Mouse (Mus musculus): ENCODE results near the gene BC052040. TPM values are rescaled to one million over a fixed set of nuclear protein-coding genes. Genes with fewer than 3 reads are reported as not detected.

BC052040 gene
- polyA plus RNA-seq, 1 experiment from 2014 or later, result 8.2 TPM

DNA sequence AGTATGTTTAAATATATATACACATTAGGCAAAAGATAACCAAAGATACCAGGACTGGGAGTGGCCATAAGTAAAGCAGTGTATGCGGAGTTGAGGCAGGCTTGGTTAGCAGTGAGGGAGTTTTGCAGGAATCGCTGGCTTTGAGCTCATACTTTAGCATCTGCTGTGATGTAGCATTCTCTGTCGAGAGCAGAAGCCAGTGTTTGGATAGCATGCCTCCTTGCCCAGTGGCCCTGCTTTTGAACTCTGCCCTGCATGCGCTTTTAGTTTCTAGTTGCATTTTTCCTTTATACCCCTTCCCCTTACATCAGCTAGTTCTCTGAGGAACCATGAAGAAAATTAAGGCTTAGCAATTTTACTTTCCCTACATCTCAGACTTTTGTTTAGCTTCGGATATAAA lies 136.0 kb downstream of the BC052040 start:
- WGBS, result 28% methylated on average over 5 of the region's 5 CpGs
- Histone ChIP-seq H3K9ac (ENCODE audit: low read depth, low read length) (no peak overlapping the region), H3K4me3 (replicated peaks; ENCODE audit: low read depth, low read length) (no peak overlapping the region), H3K27ac (peak overlapping the region; percentile 27; the same call in 1 of the 2 replicates), H3K4me2 (ENCODE audit: low read length) (no peak overlapping the region), H3K9me3 (replicated peaks; ENCODE audit: low read length) (peaks cover 5% of the 10 kb centered on the region), H3K36me3 (ENCODE audit: insufficient read depth, low read length) (no peaks in the 10 kb centered on the region), H3K27me3 (ENCODE audit: insufficient read depth, low read length) (no peaks in the 10 kb centered on the region), H3K4me1 (replicated peaks; ENCODE audit: insufficient read depth, low read length) (no peaks in the 10 kb centered on the region)
- no peak for ATAC-seq (replicated peaks; ENCODE audit: low FRiP score, low read depth)
- no peak for TF ChIP-seq CTCF (IDR thresholded peaks at IDR 0.05; ENCODE audit: low read depth)
- DNase-seq (ENCODE audit: low spot score), result peak; percentile 41

DNA sequence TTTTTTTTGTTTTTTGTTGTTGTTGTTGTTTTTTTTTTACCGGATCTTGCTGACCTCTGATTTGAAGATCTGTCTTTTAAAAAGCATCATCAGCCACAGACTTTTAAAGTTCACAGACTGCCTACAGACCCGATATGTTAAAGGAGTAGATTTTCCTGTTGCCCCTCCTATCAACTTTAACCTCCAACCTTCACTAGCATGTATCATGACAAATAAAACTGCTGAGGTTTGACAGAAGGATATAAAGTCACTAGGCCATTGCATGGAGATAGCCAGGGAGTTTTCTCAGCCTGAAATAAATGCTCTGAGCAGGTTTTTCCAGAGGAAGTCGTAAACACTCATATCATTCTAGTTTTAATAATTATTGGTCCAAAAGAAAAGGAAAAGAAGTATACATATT lies 136.5 kb downstream of the BC052040 start:
- Histone ChIP-seq H3K4me3 (replicated peaks; ENCODE audit: low read depth, low read length) (no peak overlapping the region), H3K4me1 (replicated peaks; ENCODE audit: insufficient read depth, low read length) (no peaks in the 10 kb centered on the region), H3K36me3 (ENCODE audit: insufficient read depth, low read length) (no peaks in the 10 kb centered on the region), H3K27me3 (ENCODE audit: insufficient read depth, low read length) (no peaks in the 10 kb centered on the region), H3K9me3 (replicated peaks; ENCODE audit: low read length) (peaks cover 5% of the 10 kb centered on the region), H3K4me2 (ENCODE audit: low read length) (no peak overlapping the region), H3K27ac (no peak overlapping the region), H3K9ac (ENCODE audit: low read depth, low read length) (no peak overlapping the region)
- TF ChIP-seq CTCF (IDR thresholded peaks at IDR 0.05; ENCODE audit: low read depth), result no peak
- DNase-seq (ENCODE audit: low spot score) (peak; percentile 88), ATAC-seq (replicated peaks; ENCODE audit: low FRiP score, low read depth) (no peak)
- WGBS, result 12% methylated on average over 3 of the region's 3 CpGs

DNA sequence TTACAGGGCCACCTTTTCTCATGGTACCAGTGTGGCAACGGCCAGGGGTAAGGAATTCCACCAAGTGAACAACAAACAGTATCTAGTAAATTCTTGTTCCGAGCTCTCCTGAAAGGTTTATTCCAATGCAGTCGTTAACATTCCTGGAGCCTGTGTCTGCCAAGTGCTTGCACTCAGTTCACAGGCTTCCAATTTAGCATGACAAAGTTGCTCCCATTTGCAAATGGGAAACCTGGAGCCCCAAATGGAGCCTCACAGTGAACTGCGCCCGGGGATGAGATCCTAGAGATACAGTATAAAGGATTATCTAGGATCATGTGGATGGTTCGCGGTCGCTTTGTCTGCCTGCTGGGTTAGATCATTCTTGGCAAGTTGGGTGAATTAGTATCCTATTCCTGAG lies 141.9 kb downstream of the BC052040 start:
- H3K4me3 ChIP-seq (replicated peaks; ENCODE audit: low read depth, low read length), result no peak overlapping the region
- H3K9ac ChIP-seq (ENCODE audit: low read depth, low read length), result no peak overlapping the region
- H3K4me2 ChIP-seq (ENCODE audit: low read length), result no peak overlapping the region
- no peaks in the 10 kb centered on the region for H3K4me1 ChIP-seq (replicated peaks; ENCODE audit: insufficient read depth, low read length)
- 47% methylated on average over 8 of the region's 8 CpGs for WGBS
- H3K36me3 ChIP-seq (ENCODE audit: insufficient read depth, low read length), result no peaks in the 10 kb centered on the region
- H3K27me3 ChIP-seq (ENCODE audit: insufficient read depth, low read length), result no peaks in the 10 kb centered on the region
- ATAC-seq (replicated peaks; ENCODE audit: low FRiP score, low read depth) (no peak), DNase-seq (ENCODE audit: low spot score) (peak; percentile 42)
- H3K27ac ChIP-seq, result no peak overlapping the region
- peaks cover 5% of the 10 kb centered on the region for H3K9me3 ChIP-seq (replicated peaks; ENCODE audit: low read length)
- TF ChIP-seq CTCF (IDR thresholded peaks at IDR 0.05; ENCODE audit: low read depth), result no peak

DNA sequence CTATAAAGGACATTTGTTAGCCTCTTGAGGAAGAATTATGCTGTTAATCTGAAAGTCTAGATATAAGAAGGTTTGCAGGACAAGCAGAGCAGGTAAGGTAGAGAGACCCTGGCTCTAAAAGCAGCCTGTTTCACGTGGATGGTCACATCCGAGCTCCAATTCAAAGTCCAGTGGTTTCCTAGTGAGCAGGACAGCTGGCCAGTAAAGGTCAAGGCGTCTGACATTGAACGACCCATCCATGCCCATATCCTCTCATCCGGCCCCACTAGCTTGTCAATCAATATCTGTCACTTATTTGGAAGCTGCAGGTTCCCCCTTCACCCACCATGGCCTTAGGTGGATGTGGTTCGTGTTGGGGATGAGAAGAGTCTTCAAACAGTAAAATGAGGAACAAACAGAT lies 142.7 kb downstream of the BC052040 start:
- no peaks in the 10 kb centered on the region for H3K4me1 ChIP-seq (replicated peaks; ENCODE audit: insufficient read depth, low read length)
- no peak overlapping the region for H3K4me2 ChIP-seq (ENCODE audit: low read length)
- no peak overlapping the region for H3K27ac ChIP-seq
- 52% methylated on average over 6 of the region's 6 CpGs for WGBS
- H3K9ac ChIP-seq (ENCODE audit: low read depth, low read length), result no peak overlapping the region
- H3K27me3 ChIP-seq (ENCODE audit: insufficient read depth, low read length), result no peaks in the 10 kb centered on the region
- DNase-seq (ENCODE audit: low spot score) (no peak), ATAC-seq (replicated peaks; ENCODE audit: low FRiP score, low read depth) (no peak)
- H3K4me3 ChIP-seq (replicated peaks; ENCODE audit: low read depth, low read length), result no peak overlapping the region
- TF ChIP-seq CTCF (IDR thresholded peaks at IDR 0.05; ENCODE audit: low read depth), result no peak
- H3K9me3 ChIP-seq (replicated peaks; ENCODE audit: low read length), result peaks cover 5% of the 10 kb centered on the region
- H3K36me3 ChIP-seq (ENCODE audit: insufficient read depth, low read length), result no peaks in the 10 kb centered on the region

DNA sequence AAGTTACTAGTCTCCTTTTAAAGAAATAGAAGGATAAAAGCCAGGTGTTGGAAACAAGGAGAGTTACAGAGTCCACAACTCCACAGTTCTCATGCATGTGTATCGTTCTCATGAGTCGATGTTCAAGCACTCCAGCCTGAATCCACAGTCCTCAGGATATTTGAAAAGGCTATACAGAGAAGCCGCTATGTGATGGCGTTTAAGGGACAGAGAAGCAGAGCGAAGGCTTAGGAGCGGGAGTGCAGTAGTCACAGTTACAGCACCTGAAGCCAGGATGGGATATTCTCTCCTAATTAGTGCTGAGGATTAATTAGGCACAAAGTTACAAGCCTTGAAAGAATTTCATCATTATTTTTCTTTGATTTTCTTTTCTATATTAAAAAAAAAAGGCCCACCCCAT lies 143.2 kb downstream of the BC052040 start:
- WGBS, result 92% methylated on average over 6 of the region's 6 CpGs
- H3K4me1 ChIP-seq (replicated peaks; ENCODE audit: insufficient read depth, low read length), result no peaks in the 10 kb centered on the region
- H3K9ac ChIP-seq (ENCODE audit: low read depth, low read length), result no peak overlapping the region
- H3K4me3 ChIP-seq (replicated peaks; ENCODE audit: low read depth, low read length), result no peak overlapping the region
- no peak overlapping the region for H3K4me2 ChIP-seq (ENCODE audit: low read length)
- no peaks in the 10 kb centered on the region for H3K36me3 ChIP-seq (ENCODE audit: insufficient read depth, low read length)
- ATAC-seq (replicated peaks; ENCODE audit: low FRiP score, low read depth) (no peak), DNase-seq (ENCODE audit: low spot score) (no peak)
- no peaks in the 10 kb centered on the region for H3K27me3 ChIP-seq (ENCODE audit: insufficient read depth, low read length)
- TF ChIP-seq CTCF (IDR thresholded peaks at IDR 0.05; ENCODE audit: low read depth), result no peak
- H3K9me3 ChIP-seq (replicated peaks; ENCODE audit: low read length), result peaks cover 5% of the 10 kb centered on the region
- no peak overlapping the region for H3K27ac ChIP-seq

DNA sequence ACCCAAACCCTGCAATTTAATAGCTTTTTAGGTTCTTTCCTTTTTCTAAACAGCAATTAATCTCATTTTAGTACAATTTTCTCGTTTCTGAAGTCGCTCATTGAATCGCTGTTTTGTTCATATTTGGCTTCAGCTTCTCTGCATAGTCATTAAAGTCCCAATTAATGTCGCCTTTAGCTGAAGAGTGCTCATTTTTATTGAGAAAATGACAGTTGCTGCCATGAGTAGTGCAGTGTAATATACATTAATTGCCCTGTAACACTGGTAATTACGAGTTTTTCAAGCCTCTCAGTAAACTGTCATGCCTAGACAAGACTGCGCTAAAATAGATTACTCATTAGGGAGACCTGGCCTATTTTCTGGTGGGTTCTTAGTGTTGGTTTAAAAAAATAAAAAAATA lies 144.0 kb downstream of the BC052040 start:
- no peak overlapping the region for H3K4me2 ChIP-seq (ENCODE audit: low read length)
- H3K4me1 ChIP-seq (replicated peaks; ENCODE audit: insufficient read depth, low read length), result no peaks in the 10 kb centered on the region
- no peak overlapping the region for H3K4me3 ChIP-seq (replicated peaks; ENCODE audit: low read depth, low read length)
- TF ChIP-seq CTCF (IDR thresholded peaks at IDR 0.05; ENCODE audit: low read depth), result no peak
- ATAC-seq (replicated peaks; ENCODE audit: low FRiP score, low read depth), result no peak
- no peak for DNase-seq (ENCODE audit: low spot score)
- H3K27me3 ChIP-seq (ENCODE audit: insufficient read depth, low read length), result no peaks in the 10 kb centered on the region
- H3K27ac ChIP-seq, result no peak overlapping the region
- H3K9ac ChIP-seq (ENCODE audit: low read depth, low read length), result no peak overlapping the region
- WGBS, result 59% methylated on average over 6 of the region's 6 CpGs
- H3K9me3 ChIP-seq (replicated peaks; ENCODE audit: low read length), result peaks cover 2% of the 10 kb centered on the region
- no peaks in the 10 kb centered on the region for H3K36me3 ChIP-seq (ENCODE audit: insufficient read depth, low read length)

DNA sequence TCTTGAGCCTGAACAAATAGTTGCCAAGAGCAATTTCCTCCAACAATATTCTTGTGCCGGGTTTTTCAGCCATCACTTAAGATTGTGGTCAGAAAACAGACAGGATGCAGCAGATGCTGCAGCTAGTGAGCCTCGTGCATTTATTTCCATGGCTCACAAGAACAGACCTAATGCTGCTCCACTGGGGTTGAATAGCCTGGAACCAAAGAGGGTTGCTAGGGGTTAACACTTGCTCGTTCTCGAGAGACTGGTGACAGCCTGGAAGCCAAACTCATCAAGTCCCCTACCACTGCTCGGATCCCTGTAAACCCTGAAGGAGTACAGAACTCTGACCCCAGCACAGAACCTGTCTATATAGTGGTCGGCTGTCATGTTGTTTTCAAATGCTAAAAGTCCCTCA lies 144.4 kb downstream of the BC052040 start:
- ATAC-seq (replicated peaks; ENCODE audit: low FRiP score, low read depth), result no peak
- Histone ChIP-seq H3K4me1 (replicated peaks; ENCODE audit: insufficient read depth, low read length) (no peaks in the 10 kb centered on the region), H3K9ac (ENCODE audit: low read depth, low read length) (no peak overlapping the region), H3K27me3 (ENCODE audit: insufficient read depth, low read length) (no peaks in the 10 kb centered on the region), H3K36me3 (ENCODE audit: insufficient read depth, low read length) (no peaks in the 10 kb centered on the region), H3K27ac (no peak overlapping the region), H3K4me3 (replicated peaks; ENCODE audit: low read depth, low read length) (no peak overlapping the region), H3K4me2 (ENCODE audit: low read length) (no peak overlapping the region), H3K9me3 (replicated peaks; ENCODE audit: low read length) (no peaks in the 10 kb centered on the region)
- 40% methylated on average over 6 of the region's 6 CpGs for WGBS
- TF ChIP-seq CTCF (IDR thresholded peaks at IDR 0.05; ENCODE audit: low read depth), result no peak
- DNase-seq (ENCODE audit: low spot score), result no peak
